Mouse (Mus musculus) macrophage (primary cell): ENCODE results near the gene Acvr2a. TPM values are rescaled to one million over a fixed set of nuclear protein-coding genes. Genes with fewer than 3 reads are reported as not detected.

Source experiments
- H3K27ac ChIP-seq: fragments of 350-480 bp; formaldehyde crosslinking; 2 replicates; pipeline ENCODE4 v1.9.0; 2021
- H3K36me3 ChIP-seq: fragments of 350-480 bp; formaldehyde crosslinking; 2 replicates; pipeline ENCODE4 v1.9.0; 2021; ENCODE audit errors: inconsistent target
- H3K4me3 ChIP-seq: fragments of 350-480 bp; formaldehyde crosslinking; 2 replicates; pipeline ENCODE4 v1.9.0; 2021; ENCODE audit errors: inconsistent target
- H3K79me2 ChIP-seq: fragments of 350-480 bp; formaldehyde crosslinking; 2 replicates; pipeline ENCODE4 v1.9.0; 2021; ENCODE audit errors: inconsistent target
- WGBS: methylation state at CpG from one replicate; pipeline ENCODE4 v1.1.7; 2026; ENCODE audit warnings: inconsistent platforms; ENCODE audit not compliant: missing documents; 5-methylcytosine and 5-hydroxymethylcytosine counted together
- polyA plus RNA-seq: library from polyadenylated mRNA; stranded (reverse); fragments of 250-400 nt; gene quantifications from 3 replicates; pipeline ENCODE4 v1.2.4, GENCODE M21; 2018; ENCODE audit warnings: inconsistent platforms

Gene Acvr2a
- polyA plus RNA-seq, 1 experiment from 2014 or later: 2.2 TPM

- Histone ChIP-seq H3K79me2 (peaks cover 97% of the 10 kb centered on the region), H3K4me3 (peak overlapping the region; percentile 98), H3K36me3 (no peaks in the 10 kb centered on the region), H3K27ac (peak overlapping the region; percentile 96)
- WGBS: 8% methylated on average over 8 of the region's 9 CpGs
Observed at GRCm38 (mm10) chr2:48949743-48950251, 135.9 kb downstream of the Acvr2a start.

- Histone ChIP-seq H3K36me3 (no peaks in the 10 kb centered on the region), H3K27ac (peak within 1 kb of the TSS; percentile 96), H3K4me3 (peak within 1 kb of the TSS; percentile 98), H3K79me2 (peaks cover 97% of the 10 kb centered on the region)
- 0% methylated on average over 2 of the region's 2 CpGs for WGBS
Observed at GRCm38 (mm10) chr2:48950252-48950315, 136.2 kb downstream of the Acvr2a start, which contains the start of gene Orc4. Gene Orc4, minus strand, starts transcription at chr2:48950277.

GRCm38 (mm10) chr2:48950316-48950880, 136.5 kb downstream of the Acvr2a start:
- 6% methylated on average over 5 of the region's 6 CpGs for WGBS
- H3K36me3 ChIP-seq: no peaks in the 10 kb centered on the region
- H3K27ac ChIP-seq: peak overlapping the region; percentile 96
- H3K4me3 ChIP-seq: peak overlapping the region; percentile 98
- H3K79me2 ChIP-seq: peaks cover 97% of the 10 kb centered on the region

Other genes with a start within 250 kb of the Acvr2a start
- gene Mbd5, start 135.4 kb downstream of the Acvr2a start, polyA plus RNA-seq: 13.3 to 14.3 TPM (median 13.8 TPM) in 3 replicates
- 33.0 to 39.4 TPM (median 33.2 TPM) in 3 replicates for gene Orc4, start 136.2 kb downstream of the Acvr2a start, polyA plus RNA-seq